Mouse (Mus musculus): ENCODE measurements around the gene Prok1. TPM values are rescaled to one million over a fixed set of nuclear protein-coding genes. Genes with fewer than 3 reads are reported as not detected.
A peak's percentile ranks its signal among the peaks of the same experiment; 100 is the strongest.

The Prok1 gene
- polyA plus RNA-seq, 1 experiment = not detected

DNA sequence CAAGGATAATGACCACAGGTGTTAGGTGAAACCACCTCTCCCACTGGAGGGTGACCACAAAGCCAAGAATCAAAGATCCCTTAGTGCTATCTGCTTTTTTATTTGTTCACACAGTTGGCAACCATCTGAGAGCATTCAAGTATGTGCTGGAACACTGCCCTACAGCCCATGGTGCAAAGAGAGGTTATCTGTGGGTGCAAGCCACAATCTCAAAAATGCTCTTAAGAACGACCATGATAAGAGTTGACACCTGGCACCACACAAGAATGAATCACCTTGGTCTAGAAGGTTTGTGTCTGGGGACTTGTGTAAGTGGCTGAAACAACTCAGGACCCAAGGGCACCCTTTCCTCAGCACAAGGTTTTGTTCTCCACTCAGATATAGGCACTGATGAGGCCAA lies 16.3 kb downstream of the Prok1 start:
- H3K4me3 ChIP-seq (ENCODE audit: insufficient read depth, low read length) = no peak overlapping the region
- H3K4me1 ChIP-seq (ENCODE audit: control insufficient read depth, insufficient read depth, low read length) = no peaks in the 10 kb centered on the region
- no peak for TF ChIP-seq POLR2A (IDR thresholded peaks at IDR 0.05; ENCODE audit: borderline replicate concordance, low read depth, low read length)
- TF ChIP-seq CTCF (IDR thresholded peaks at IDR 0.05; ENCODE audit: low read depth, low read length) = no peak
- no peak overlapping the region for H3K27ac ChIP-seq (ENCODE audit: insufficient read depth, low read depth, low read length)

DNA sequence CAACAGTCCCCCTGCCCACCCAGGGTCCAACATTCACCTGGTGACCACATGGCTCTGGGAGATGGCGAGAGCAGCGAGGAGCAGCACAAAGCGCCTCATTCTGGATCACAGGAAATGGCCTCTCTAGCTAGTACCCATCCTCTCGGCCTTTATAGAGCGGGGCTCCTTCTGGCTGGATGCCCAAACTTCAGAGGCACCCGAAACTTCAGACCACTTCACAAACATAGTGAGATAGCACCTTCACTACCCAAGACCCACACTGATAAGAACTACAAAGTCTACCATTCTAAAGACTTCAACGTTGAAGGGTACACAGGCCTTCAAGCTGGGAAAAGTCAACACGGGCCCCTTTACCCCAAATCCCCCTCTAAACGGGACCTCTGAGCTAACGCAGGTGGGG lies 17.9 kb downstream of the Prok1 start, which contains the start of gene Cym:
TSS of gene Cym (minus strand) at position 125 of the 400 bp plus-strand sequence.
- no peak within 1 kb of the TSS for H3K4me3 ChIP-seq (ENCODE audit: insufficient read depth, low read length)
- H3K27ac ChIP-seq (ENCODE audit: insufficient read depth, low read depth, low read length) = no peak within 1 kb of the TSS
- no peak for TF ChIP-seq POLR2A (IDR thresholded peaks at IDR 0.05; ENCODE audit: borderline replicate concordance, low read depth, low read length)
- no peak for TF ChIP-seq CTCF (IDR thresholded peaks at IDR 0.05; ENCODE audit: low read depth, low read length)
- H3K4me1 ChIP-seq (ENCODE audit: control insufficient read depth, insufficient read depth, low read length) = no peaks in the 10 kb centered on the region

DNA sequence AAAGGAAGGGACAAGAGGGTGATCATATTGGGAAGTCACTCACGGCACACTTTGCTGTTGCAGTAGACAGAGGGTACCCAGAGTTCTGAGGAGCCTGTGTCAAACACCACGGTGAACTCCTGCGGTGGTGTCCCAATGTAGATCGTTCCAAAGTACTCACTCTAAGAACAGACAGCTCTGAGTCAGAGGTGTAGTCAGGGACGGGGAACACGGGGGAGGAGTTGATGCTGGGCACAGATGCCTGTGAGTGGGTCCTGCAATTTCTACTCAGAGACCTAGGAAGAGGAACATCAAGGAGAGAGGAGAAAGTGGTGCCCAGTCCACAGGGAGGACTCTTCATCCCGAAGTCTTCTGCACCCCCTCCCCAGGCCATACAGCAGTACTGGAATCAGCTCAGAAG lies 20.9 kb downstream of the Prok1 start:
- H3K4me1 ChIP-seq (ENCODE audit: control insufficient read depth, insufficient read depth, low read length) = no peaks in the 10 kb centered on the region
- no peak overlapping the region for H3K27ac ChIP-seq (ENCODE audit: insufficient read depth, low read depth, low read length)
- H3K4me3 ChIP-seq (ENCODE audit: insufficient read depth, low read length) = no peak overlapping the region
- no peak for TF ChIP-seq POLR2A (IDR thresholded peaks at IDR 0.05; ENCODE audit: borderline replicate concordance, low read depth, low read length)
- TF ChIP-seq CTCF (IDR thresholded peaks at IDR 0.05; ENCODE audit: low read depth, low read length) = no peak

DNA sequence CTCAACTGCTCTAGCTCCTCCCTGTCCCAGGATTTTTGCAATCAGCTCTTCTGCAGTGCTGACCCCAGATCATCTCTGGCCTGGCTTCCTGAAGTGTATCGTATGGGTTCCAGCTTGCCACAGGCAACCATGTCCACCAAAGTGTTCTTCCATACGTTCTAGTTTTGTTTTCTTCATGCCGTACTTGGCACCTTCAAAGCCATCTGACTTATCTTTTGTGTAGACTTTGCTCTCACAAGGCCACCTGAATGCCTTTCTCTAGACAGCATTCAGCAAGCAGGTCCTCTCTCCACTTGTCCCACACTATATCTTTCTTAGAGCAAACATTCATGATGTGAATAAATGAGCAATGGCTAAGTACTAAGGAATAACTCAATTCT lies 22.4 kb downstream of the Prok1 start:
- no peak overlapping the region for H3K4me3 ChIP-seq (ENCODE audit: insufficient read depth, low read length)
- H3K27ac ChIP-seq (ENCODE audit: insufficient read depth, low read depth, low read length) = no peak overlapping the region
- H3K4me1 ChIP-seq (ENCODE audit: control insufficient read depth, insufficient read depth, low read length) = no peaks in the 10 kb centered on the region
- no peak for TF ChIP-seq CTCF (IDR thresholded peaks at IDR 0.05; ENCODE audit: low read depth, low read length)
- TF ChIP-seq POLR2A (IDR thresholded peaks at IDR 0.05; ENCODE audit: borderline replicate concordance, low read depth, low read length) = no peak

DNA sequence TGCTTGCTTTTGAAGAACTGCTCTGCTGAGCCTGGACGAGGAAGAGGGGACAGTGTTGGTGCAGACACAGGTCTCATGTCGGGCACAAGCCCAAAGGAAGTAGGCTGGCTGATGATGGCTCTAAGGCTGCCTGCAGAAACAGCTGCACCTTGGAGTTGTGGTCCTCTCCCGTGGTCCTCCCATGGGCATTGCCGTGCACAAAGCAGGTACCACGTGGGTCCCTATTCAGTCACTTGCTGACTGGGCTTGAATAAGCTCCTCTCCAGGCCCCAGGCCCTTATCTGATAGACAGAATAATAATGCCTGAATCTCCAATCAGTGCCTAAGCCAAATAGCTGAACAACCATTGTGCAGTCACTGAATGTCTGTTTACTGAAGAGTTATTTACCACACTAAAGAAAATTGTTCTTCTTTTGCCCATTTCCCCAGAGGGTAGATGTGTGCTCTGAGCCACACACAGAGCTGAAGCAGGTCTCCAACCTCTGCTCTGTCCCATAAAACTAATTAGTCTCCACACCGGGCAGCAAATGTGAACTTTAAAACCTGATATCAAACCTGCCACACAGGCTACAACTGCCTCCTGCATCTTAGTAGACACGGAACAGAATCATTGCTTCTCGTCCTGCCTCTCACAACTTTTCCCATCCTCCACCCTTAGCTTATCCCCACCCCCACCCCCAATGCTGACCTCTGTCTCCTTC lies 23.0 kb downstream of the Prok1 start:
- no peaks in the 10 kb centered on the region for H3K4me1 ChIP-seq (ENCODE audit: control insufficient read depth, insufficient read depth, low read length)
- no peak for TF ChIP-seq CTCF (IDR thresholded peaks at IDR 0.05; ENCODE audit: low read depth, low read length)
- TF ChIP-seq POLR2A (IDR thresholded peaks at IDR 0.05; ENCODE audit: borderline replicate concordance, low read depth, low read length) = no peak
- no peak overlapping the region for H3K27ac ChIP-seq (ENCODE audit: insufficient read depth, low read depth, low read length)
- no peak overlapping the region for H3K4me3 ChIP-seq (ENCODE audit: insufficient read depth, low read length)

DNA sequence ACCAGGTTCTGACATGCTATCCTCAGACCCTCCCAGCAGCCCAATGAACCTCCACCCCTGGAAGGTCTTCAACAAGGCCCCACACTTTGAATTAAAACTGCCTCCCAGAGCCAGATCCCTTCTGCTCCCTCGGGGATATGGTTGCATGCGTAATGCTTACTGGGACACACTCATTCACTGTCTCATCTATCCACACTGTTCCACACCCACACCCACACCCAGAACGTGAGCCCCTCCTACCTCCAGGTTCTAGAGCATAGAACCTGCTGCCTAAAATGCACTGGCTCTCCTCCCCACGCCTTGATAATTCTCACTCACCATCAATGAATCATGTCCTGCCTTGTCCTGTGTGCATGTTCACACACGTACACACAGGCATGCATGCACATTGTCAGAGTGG lies 24.9 kb downstream of the Prok1 start:
- Histone ChIP-seq H3K4me1 (ENCODE audit: control insufficient read depth, insufficient read depth, low read length) (no peaks in the 10 kb centered on the region), H3K4me3 (ENCODE audit: insufficient read depth, low read length) (no peak overlapping the region), H3K27ac (ENCODE audit: insufficient read depth, low read depth, low read length) (no peak overlapping the region)
- TF ChIP-seq CTCF (IDR thresholded peaks at IDR 0.05; ENCODE audit: low read depth, low read length) (no peak), POLR2A (IDR thresholded peaks at IDR 0.05; ENCODE audit: borderline replicate concordance, low read depth, low read length) (no peak)

DNA sequence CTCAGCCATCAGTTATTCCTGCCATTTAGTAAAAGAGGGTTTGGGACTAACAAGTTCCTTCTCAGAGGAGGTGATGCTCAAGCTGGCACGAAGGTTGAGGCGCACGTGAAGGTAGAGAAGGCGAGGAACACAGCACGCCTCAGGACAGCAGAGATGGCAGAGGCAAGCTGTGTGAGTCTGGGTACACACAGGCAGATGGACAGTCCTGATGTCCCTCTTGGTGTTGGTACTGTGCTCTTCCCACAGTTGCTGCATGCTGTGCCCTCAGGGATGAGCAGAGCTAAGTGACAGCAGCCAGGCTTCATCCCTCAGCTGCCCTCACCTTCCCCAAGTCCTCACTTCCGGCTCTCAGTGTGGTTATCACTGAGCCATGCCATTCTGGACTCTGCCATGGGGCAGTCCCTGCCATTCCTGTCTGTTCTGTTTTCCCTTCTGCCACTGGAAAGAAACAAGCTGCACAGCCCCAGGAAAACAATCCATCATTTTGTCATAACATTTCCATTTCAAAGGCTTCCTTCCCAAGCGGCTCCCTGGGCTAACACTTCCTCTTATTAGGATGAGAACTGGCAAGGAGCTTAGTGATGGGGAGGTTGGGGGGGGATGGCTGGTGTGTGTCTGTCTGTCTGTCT lies 31.8 kb downstream of the Prok1 start:
- H3K4me1 ChIP-seq (ENCODE audit: control insufficient read depth, insufficient read depth, low read length) = no peaks in the 10 kb centered on the region
- H3K4me3 ChIP-seq (ENCODE audit: insufficient read depth, low read length) = no peak overlapping the region
- no peak for TF ChIP-seq POLR2A (IDR thresholded peaks at IDR 0.05; ENCODE audit: borderline replicate concordance, low read depth, low read length)
- no peak for TF ChIP-seq CTCF (IDR thresholded peaks at IDR 0.05; ENCODE audit: low read depth, low read length)
- H3K27ac ChIP-seq (ENCODE audit: insufficient read depth, low read depth, low read length) = no peak overlapping the region

DNA sequence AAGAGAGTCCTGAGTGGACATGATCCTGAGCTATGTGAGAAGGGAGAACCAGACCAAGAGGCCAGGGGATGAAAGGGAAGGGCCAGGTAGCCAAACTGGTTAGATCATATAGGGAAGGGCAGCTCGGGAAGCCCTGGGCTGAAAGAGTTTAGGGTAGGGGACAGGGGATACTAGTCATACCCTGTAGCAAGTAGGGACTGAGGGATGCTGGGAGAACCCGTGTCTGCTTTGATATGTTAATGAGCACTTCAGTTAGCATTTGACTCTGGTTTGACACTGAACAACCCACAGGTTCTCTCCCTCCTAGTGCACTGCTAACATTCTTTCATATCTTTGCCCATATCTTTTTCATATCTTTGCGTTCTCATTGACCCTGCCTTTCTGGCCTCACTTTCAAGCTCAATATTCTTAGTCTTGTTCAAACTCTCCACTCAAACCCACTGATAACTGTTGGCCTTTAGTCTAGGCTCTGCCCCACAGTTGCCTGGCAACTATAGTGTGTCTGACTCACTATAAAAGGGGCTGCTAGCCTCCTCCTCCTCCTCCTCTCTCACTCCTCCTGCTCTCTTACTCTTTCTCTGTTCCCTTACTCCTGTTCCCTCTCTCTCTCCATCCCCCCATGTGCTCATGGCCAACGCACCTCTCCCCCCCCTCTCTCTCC lies 32.9 kb downstream of the Prok1 start:
- Histone ChIP-seq H3K27ac (ENCODE audit: insufficient read depth, low read depth, low read length) (no peak overlapping the region), H3K4me1 (ENCODE audit: control insufficient read depth, insufficient read depth, low read length) (no peaks in the 10 kb centered on the region), H3K4me3 (ENCODE audit: insufficient read depth, low read length) (no peak overlapping the region)
- no peak for TF ChIP-seq CTCF (IDR thresholded peaks at IDR 0.05; ENCODE audit: low read depth, low read length)

DNA sequence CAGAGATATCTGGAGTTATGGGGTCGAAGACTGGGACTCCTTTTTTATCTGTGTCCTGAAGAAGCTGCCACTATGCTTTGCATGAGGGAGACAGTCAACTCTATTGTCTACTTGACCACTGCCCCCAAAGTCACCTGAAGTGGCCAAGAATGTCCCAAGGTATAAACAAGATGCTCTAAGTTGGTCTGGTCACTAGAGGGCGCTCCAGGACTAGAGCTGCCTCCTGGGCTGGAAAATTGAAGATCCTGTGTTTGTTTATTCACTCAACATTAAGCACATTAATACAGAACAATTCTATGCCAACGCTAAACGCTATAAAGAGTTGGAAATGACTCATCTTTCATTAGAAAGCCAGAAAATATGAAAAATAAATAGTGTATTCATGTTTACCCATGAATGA lies 33.5 kb downstream of the Prok1 start:
- H3K27ac ChIP-seq (ENCODE audit: insufficient read depth, low read depth, low read length) = no peak overlapping the region
- TF ChIP-seq POLR2A (IDR thresholded peaks at IDR 0.05; ENCODE audit: borderline replicate concordance, low read depth, low read length) (no peak), CTCF (IDR thresholded peaks at IDR 0.05; ENCODE audit: low read depth, low read length) (peak; percentile 43; the same call in 1 of the 2 replicates)
- H3K4me1 ChIP-seq (ENCODE audit: control insufficient read depth, insufficient read depth, low read length) = no peaks in the 10 kb centered on the region
- H3K4me3 ChIP-seq (ENCODE audit: insufficient read depth, low read length) = no peak overlapping the region

DNA sequence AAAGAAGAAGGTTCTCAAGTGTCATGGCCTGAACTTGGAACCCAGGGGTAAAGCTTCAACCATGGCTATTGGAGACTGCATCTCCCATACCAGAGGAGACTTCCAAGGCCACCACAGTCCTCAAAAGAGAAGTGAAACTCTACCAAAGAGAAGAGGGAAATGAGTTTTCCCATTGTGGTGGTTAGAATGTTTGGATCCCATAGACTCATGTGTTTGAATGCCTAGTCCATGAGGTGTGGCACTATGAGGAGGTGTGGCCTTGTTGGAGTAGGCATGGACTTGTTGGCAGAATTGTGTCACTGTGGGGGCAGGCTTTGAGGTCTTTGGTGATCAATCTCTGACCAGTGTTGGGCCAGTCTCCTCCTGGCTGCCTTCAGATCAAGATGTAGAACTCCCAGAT lies 34.3 kb downstream of the Prok1 start:
- TF ChIP-seq CTCF (IDR thresholded peaks at IDR 0.05; ENCODE audit: low read depth, low read length) (no peak), POLR2A (IDR thresholded peaks at IDR 0.05; ENCODE audit: borderline replicate concordance, low read depth, low read length) (no peak)
- H3K4me3 ChIP-seq (ENCODE audit: insufficient read depth, low read length) = no peak overlapping the region
- no peak overlapping the region for H3K27ac ChIP-seq (ENCODE audit: insufficient read depth, low read depth, low read length)
- H3K4me1 ChIP-seq (ENCODE audit: control insufficient read depth, insufficient read depth, low read length) = no peaks in the 10 kb centered on the region

All from bone marrow macrophage, adult 2 months (primary cell).